ENCODE assay signal across 25 mouse cellular contexts in genomic region chr16:32312386-32312785, GRCm38 (mm10). TPM values are rescaled to one million over a fixed set of nuclear protein-coding genes. Genes with fewer than 3 reads are reported as not detected.
DNase-seq lines count a peak whose midpoint lies in the region; ATAC-seq and TF ChIP-seq lines count a peak whose summit lies in the region.
"Had no signal": no experiment of that assay in that cellular context is flagged by ENCODE, and none has a peak within 500 bp of the region (broad histone marks: within the 10 kb centered on the region; RNA-seq: fewer than 3 reads in every experiment).

No protein-coding gene starts in this region.

- no peak overlapping the region for H3K27ac ChIP-seq in kidney, embryonic 16.5 days (ENCODE audit: low read length)
- H3K27ac ChIP-seq: embryonic facial prominence, embryonic 12.5 days; heart, embryonic 15.5 days; limb, embryonic 15.5 days; liver, embryonic 14.5 days; neural tube, embryonic 15.5 days had no signal

- H3K4me1 ChIP-seq in kidney, embryonic 16.5 days (ENCODE audit: insufficient read depth, low read length) = 0 out of 2 replicates have a peak, but pooled peaks cover 6% of the 10 kb centered on the region
- H3K4me1 ChIP-seq in E14TG2a.4 (replicated peaks; ENCODE audit: low read depth, low read length) = peaks cover 91% of the 10 kb centered on the region
- H3K4me1 ChIP-seq: embryonic facial prominence, embryonic 12.5 days; neural tube, embryonic 15.5 days had no signal

- no peak overlapping the region for H3K4me2 ChIP-seq in kidney, embryonic 16.5 days (replicated peaks; ENCODE audit: low read depth, low read length)
- H3K4me2 ChIP-seq: embryonic facial prominence, embryonic 12.5 days; heart, embryonic 15.5 days; hindbrain, embryonic 13.5 days; limb, embryonic 15.5 days; lung, embryonic 14.5 days; midbrain, embryonic 11.5 days; neural tube, embryonic 15.5 days had no signal

- no peak for TF ChIP-seq CTCF in E14TG2a.4 (conservative IDR thresholded peaks at IDR 0.05; ENCODE audit: low read length)

- H3K27me3 ChIP-seq in kidney, embryonic 16.5 days (ENCODE audit: insufficient read depth, low read length) = no peaks in the 10 kb centered on the region
- no peaks in the 10 kb centered on the region for H3K27me3 ChIP-seq in E14TG2a.4 (ENCODE audit: insufficient read depth, low read length)
- H3K27me3 ChIP-seq: embryonic facial prominence, embryonic 12.5 days; heart, embryonic 15.5 days; hindbrain, embryonic 13.5 days; limb, embryonic 15.5 days; neural tube, embryonic 15.5 days had no signal

- ATAC-seq in kidney, embryonic 16.5 days (ENCODE audit: low FRiP score, low TSS enrichment) = no peak

- WGBS in kidney, embryonic 16.5 days = 26% methylated on average over 5 of the region's 5 CpGs

- no peaks in the 10 kb centered on the region for H3K36me3 ChIP-seq in kidney, embryonic 16.5 days (ENCODE audit: insufficient read depth, low read length)
- H3K36me3 ChIP-seq in E14TG2a.4 (ENCODE audit: insufficient read depth, low read length) = no peaks in the 10 kb centered on the region
- H3K36me3 ChIP-seq: embryonic facial prominence, embryonic 12.5 days; G1E; heart, embryonic 15.5 days; hindbrain, embryonic 13.5 days; limb, embryonic 15.5 days; neural tube, embryonic 15.5 days had no signal

- no peak overlapping the region for H3K9ac ChIP-seq in kidney, embryonic 16.5 days (replicated peaks; ENCODE audit: low read length)
- H3K9ac ChIP-seq: embryonic facial prominence, embryonic 12.5 days; heart, embryonic 15.5 days; hindbrain, embryonic 13.5 days; limb, embryonic 15.5 days; liver, embryonic 14.5 days; lung, embryonic 14.5 days; neural tube, embryonic 15.5 days had no signal

- no peak overlapping the region for H3K4me3 ChIP-seq in kidney, embryonic 16.5 days (ENCODE audit: low read length)
- peak overlapping the region; percentile 73 for H3K4me3 ChIP-seq in E14TG2a.4 (replicated peaks; ENCODE audit: low read length)
- H3K4me3 ChIP-seq: embryonic facial prominence, embryonic 12.5 days; heart, embryonic 15.5 days; hindbrain, embryonic 13.5 days; limb, embryonic 15.5 days; neural tube, embryonic 15.5 days had no signal

- peak; percentile 30 for DNase-seq in kidney, adult 18-20 months
- peak; percentile 11 for DNase-seq in Muller cell, postnatal 12 days (ENCODE audit: inconsistent ontology term)
- DNase-seq in kidney, postnatal 25 days = peak; percentile 27 to 72
- DNase-seq in right cerebral cortex, postnatal 25 days = no peak
- no peak for DNase-seq in c-Kit-positive CD71-positive TER-119-positive erythroid progenitor cells, embryonic 14.5 days (ENCODE audit: low spot score)
- DNase-seq: adrenal gland, postnatal 14 days; cerebellum, adult 8-10 months; gastrocnemius, postnatal 25 days; heart, postnatal 36 days; left cerebral cortex, postnatal 4 days; lung, embryonic 14.5 days; thymus, adult 18-20 months; thymus, postnatal 4 days had no signal

- H3K9me3 ChIP-seq in kidney, embryonic 16.5 days (ENCODE audit: low read length) = no peaks in the 10 kb centered on the region
- H3K9me3 ChIP-seq in E14TG2a.4 (ENCODE audit: low read length) = no peaks in the 10 kb centered on the region
- H3K9me3 ChIP-seq: embryonic facial prominence, embryonic 12.5 days; G1E; heart, embryonic 15.5 days; hindbrain, embryonic 13.5 days; limb, embryonic 15.5 days; neural tube, embryonic 15.5 days had no signal

RNA-seq across cellular contexts. Expression of gene Ubxn7, which starts 19.7 kb away (rescaled TPM):
- polyA plus RNA-seq in kidney, embryonic 16.5 days (2015; fragmentation: Nextera tagmentation; extraction: Ambion mirVana) = 23.2 and 23.5 TPM in 2 replicates

RNA-seq across cellular contexts. Expression of gene Rnf168, which starts 35.1 kb away (rescaled TPM):
- polyA plus RNA-seq in kidney, embryonic 16.5 days (2015; fragmentation: Nextera tagmentation; extraction: Ambion mirVana) = 23.2 and 23.3 TPM in 2 replicates

RNA-seq across cellular contexts. Expression of gene Smco1, which starts 41.1 kb away (rescaled TPM):
- polyA plus RNA-seq in kidney, embryonic 16.5 days (2015; fragmentation: Nextera tagmentation; extraction: Ambion mirVana) = not detected in 2 replicates
- polyA plus RNA-seq: embryonic facial prominence, embryonic 12.5 days; forebrain, embryonic 11.5 days; G1E; limb, embryonic 15.5 days; liver, embryonic 14.5 days; lung, embryonic 14.5 days; midbrain, embryonic 11.5 days; neural tube, embryonic 15.5 days; small intestine, adult 2 months had no signal

Comparison
In these comparisons a context has a peak if more than half of its experiments do, and no peak if none do; other contexts are left out.
1. DNase-seq: peak in kidney, adult 18-20 months (single experiment), Muller cell, postnatal 12 days (single experiment) and kidney, postnatal 25 days (2 of 2); none in right cerebral cortex, postnatal 25 days (single experiment) and c-Kit-positive CD71-positive TER-119-positive erythroid progenitor cells, embryonic 14.5 days (single experiment).